Mouse (Mus musculus) limb, embryonic 14.5 days (tissue): ENCODE measurements around the gene Tbc1d24. TPM values are rescaled to one million over a fixed set of nuclear protein-coding genes. Genes with fewer than 3 reads are reported as not detected.
A peak's percentile ranks its signal among the peaks of the same experiment; 100 is the strongest.

Experiments
- ATAC-seq: fragments of 200-750 bp; cut with Nextera tagmentation; 2 replicates; pipeline ENCODE4 v1.8.0; 2017; ENCODE audit warnings: low read depth, moderate number of reproducible peaks, moderate TSS enrichment; ENCODE audit not compliant: low FRiP score
- DNase-seq: peaks from one replicate; pipeline ENCODE4 v3.0.0-alpha.2; 2015; ENCODE audit warnings: low spot score
- H3K27ac ChIP-seq: fragments of 300-500 bp; sonication (generic); replicated peaks from 2 replicates; pipeline ENCODE4 v1.5.1; 2014; ENCODE audit warnings: low read depth, mild to moderate bottlenecking, low read length, moderate library complexity, mixed read lengths
- H3K27me3 ChIP-seq: fragments of 300-500 bp; sonication (generic); 2 replicates; pipeline ENCODE4 v1.6.1; 2014; ENCODE audit warnings: low read length, mixed read lengths; ENCODE audit not compliant: control insufficient read depth, insufficient read depth
- H3K36me3 ChIP-seq: fragments of 300-500 bp; sonication (generic); 2 replicates; pipeline ENCODE4 v1.6.1; 2014; ENCODE audit warnings: mild to moderate bottlenecking, low read length, moderate library complexity, mixed read lengths; ENCODE audit not compliant: control insufficient read depth, insufficient read depth
- H3K4me1 ChIP-seq: fragments of 300-500 bp; sonication (generic); 2 replicates; pipeline ENCODE4 v1.6.1; 2014; ENCODE audit warnings: antibody characterized with exemption, low read length, mixed read lengths; ENCODE audit not compliant: control insufficient read depth, insufficient read depth
- H3K4me2 ChIP-seq: fragments of 300-500 bp; sonication (generic); replicated peaks from 2 replicates; pipeline ENCODE4 v1.6.1; 2014; ENCODE audit warnings: low read depth, mild to moderate bottlenecking, low read length, moderate library complexity; ENCODE audit not compliant: severe bottlenecking
- H3K4me3 ChIP-seq: fragments of 300-500 bp; sonication (generic); replicated peaks from 2 replicates; pipeline ENCODE4 v1.5.1; 2014; ENCODE audit warnings: low read length
- H3K9ac ChIP-seq: fragments of 300-500 bp; sonication (generic); 2 replicates; pipeline ENCODE4 v1.6.1; 2014; ENCODE audit warnings: mild to moderate bottlenecking, low read depth, low read length, moderate library complexity; ENCODE audit not compliant: severe bottlenecking
- H3K9me3 ChIP-seq: fragments of 300-500 bp; sonication (generic); 2 replicates; pipeline ENCODE4 v1.6.1; 2016; ENCODE audit warnings: low read length; ENCODE audit not compliant: control insufficient read depth
- POLR2A ChIP-seq: fragments of 200-500 bp; IDR thresholded peaks from 2 replicates; pipeline ENCODE4 v1.8.0; 2012; ENCODE audit warnings: inconsistent platforms, mild to moderate bottlenecking, moderate library complexity, borderline replicate concordance; ENCODE audit not compliant: insufficient read depth, insufficient read length; ENCODE audit errors: extremely low read depth
- WGBS: fragments of 180-500 bp; shearing (Covaris S2); extraction: QIAGEN DNeasy Blood & Tissue Kit; methylation state at CpG from one replicate; pipeline ENCODE4 v1.1.7; 2014; 5-methylcytosine and 5-hydroxymethylcytosine counted together
- polyA plus RNA-seq, 2 experiments: library from polyadenylated mRNA; depleted of rRNA in 1 of 2; stranded (reverse) in 1 of 2; unstranded in 1 of 2; fragments of >200 nt; fragmentation: Nextera tagmentation in 1 of 2; extraction: Ambion mirVana in 1 of 2; gene quantifications; 2 replicates each; pipeline versions ENCODE4 v1.2.1 to v1.2.3; 2012 to 2014

Tbc1d24 gene
- polyA plus RNA-seq, 2 experiments, result 6.3 to 31.9 TPM

GRCm38 (mm10) chr17:24220435-24221411, 15.4 kb upstream of the Tbc1d24 start, which contains the start of gene Tedc2:
Gene Tedc2, minus strand, starts transcription at chr17:24220851.
- peaks cover 13% of the 10 kb centered on the region for H3K4me1 ChIP-seq
- ATAC-seq (peak; percentile 93), DNase-seq (peak; percentile 92)
- WGBS, result 5% methylated on average over 41 of the region's 41 CpGs
- TF ChIP-seq POLR2A, result 0 out of 2 replicates have a peak, but pooled peaks have one; percentile 34
- peaks cover 51% of the 10 kb centered on the region for H3K36me3 ChIP-seq
- H3K4me2 ChIP-seq, result peak within 1 kb of the TSS; percentile 91
- no peak within 1 kb of the TSS for H3K27ac ChIP-seq
- H3K9me3 ChIP-seq, result no peaks in the 10 kb centered on the region
- no peaks in the 10 kb centered on the region for H3K27me3 ChIP-seq
- peak within 1 kb of the TSS; percentile 68 for H3K9ac ChIP-seq
- H3K4me3 ChIP-seq, result peak within 1 kb of the TSS; percentile 79

GRCm38 (mm10) chr17:24216836-24217235, 11.5 kb upstream of the Tbc1d24 start:
- 71% methylated on average over 4 of the region's 4 CpGs for WGBS
- H3K4me1 ChIP-seq, result peaks cover 13% of the 10 kb centered on the region
- peaks cover 31% of the 10 kb centered on the region for H3K36me3 ChIP-seq
- no peaks in the 10 kb centered on the region for H3K27me3 ChIP-seq
- H3K4me3 ChIP-seq, result no peak overlapping the region
- no peak overlapping the region for H3K9ac ChIP-seq
- H3K9me3 ChIP-seq, result no peaks in the 10 kb centered on the region
- ATAC-seq (no peak), DNase-seq (no peak)
- no peak overlapping the region for H3K4me2 ChIP-seq
- TF ChIP-seq POLR2A, result no peak
- H3K27ac ChIP-seq, result no peak overlapping the region

- H3K9ac ChIP-seq, result no peak overlapping the region
- peaks cover 26% of the 10 kb centered on the region for H3K4me1 ChIP-seq
- H3K27ac ChIP-seq, result no peak overlapping the region
- WGBS, result 73% methylated on average over 6 of the region's 6 CpGs
- no peaks in the 10 kb centered on the region for H3K27me3 ChIP-seq
- no peaks in the 10 kb centered on the region for H3K9me3 ChIP-seq
- no peak for ATAC-seq
- DNase-seq, result no peak
- no peak overlapping the region for H3K4me2 ChIP-seq
- peaks cover 27% of the 10 kb centered on the region for H3K36me3 ChIP-seq
- no peak for TF ChIP-seq POLR2A
- no peak overlapping the region for H3K4me3 ChIP-seq
Observed at GRCm38 (mm10) chr17:24213186-24213585, 7.8 kb upstream of the Tbc1d24 start.

GRCm38 (mm10) chr17:24212441-24213018, 7.2 kb upstream of the Tbc1d24 start:
- H3K27ac ChIP-seq, result peak overlapping the region; percentile 90; the same call in 1 of the 2 replicates
- peaks cover 21% of the 10 kb centered on the region for H3K36me3 ChIP-seq
- WGBS, result 32% methylated on average over 5 of the region's 5 CpGs
- peak overlapping the region; percentile 45 for H3K4me3 ChIP-seq
- DNase-seq (no peak), ATAC-seq (no peak)
- no peak for TF ChIP-seq POLR2A
- peaks cover 33% of the 10 kb centered on the region for H3K4me1 ChIP-seq
- peak overlapping the region; percentile 78 for H3K4me2 ChIP-seq
- no peaks in the 10 kb centered on the region for H3K27me3 ChIP-seq
- H3K9me3 ChIP-seq, result no peaks in the 10 kb centered on the region
- H3K9ac ChIP-seq, result no peak overlapping the region
